Mouse (Mus musculus) hindbrain, embryonic 11.5 days (tissue): Measurements from ENCODE around the gene Hoxb7. TPM values are rescaled to one million over a fixed set of nuclear protein-coding genes. Genes with fewer than 3 reads are reported as not detected.
A peak's percentile ranks its signal among the peaks of the same experiment; 100 is the strongest.

Experiments
- ATAC-seq: fragments of 200-750 bp; cut with Nextera tagmentation; 2 replicates; pipeline ENCODE4 v1.8.0; 2017; ENCODE audit warnings: mild to moderate bottlenecking, moderate TSS enrichment, moderate library complexity; ENCODE audit not compliant: low FRiP score
- DNase-seq: peaks from one replicate; pipeline ENCODE4 v3.0.0-alpha.2; 2015; ENCODE audit warnings: low spot score
- H3K27ac ChIP-seq: fragments of 300-500 bp; sonication (generic); 2 replicates; pipeline ENCODE4 v1.5.1; 2014; ENCODE audit warnings: mild to moderate bottlenecking, low read depth, low read length
- H3K27me3 ChIP-seq: fragments of 300-500 bp; sonication (generic); 2 replicates; pipeline ENCODE4 v1.6.1; 2014; ENCODE audit warnings: mild to moderate bottlenecking, low read length, moderate library complexity, mixed read lengths; ENCODE audit not compliant: control insufficient read depth, insufficient read depth
- H3K36me3 ChIP-seq: fragments of 300-500 bp; sonication (generic); 2 replicates; pipeline ENCODE4 v1.6.1; 2014; ENCODE audit warnings: mild to moderate bottlenecking, low read length, moderate library complexity, mixed read lengths; ENCODE audit not compliant: control insufficient read depth, insufficient read depth
- H3K4me1 ChIP-seq: fragments of 300-500 bp; sonication (generic); replicated peaks from 2 replicates; pipeline ENCODE4 v1.6.1; 2014; ENCODE audit warnings: low read length, mixed read lengths; ENCODE audit not compliant: control insufficient read depth, insufficient read depth
- H3K4me2 ChIP-seq: fragments of 300-500 bp; sonication (generic); replicated peaks from 2 replicates; pipeline ENCODE4 v1.6.1; 2014; ENCODE audit warnings: mild to moderate bottlenecking, low read depth, low read length
- H3K4me3 ChIP-seq: fragments of 300-500 bp; sonication (generic); 2 replicates; pipeline ENCODE4 v1.5.1; 2014; ENCODE audit warnings: low read depth, low read length
- H3K9ac ChIP-seq: fragments of 300-500 bp; sonication (generic); 2 replicates; pipeline ENCODE4 v1.6.1; 2014; ENCODE audit warnings: low read depth, low read length
- H3K9me3 ChIP-seq: fragments of 300-500 bp; sonication (generic); 2 replicates; pipeline ENCODE4 v1.6.1; 2016; ENCODE audit warnings: low read length; ENCODE audit not compliant: control insufficient read depth
- WGBS: fragments of 180-500 bp; shearing (Covaris S2); extraction: QIAGEN DNeasy Blood & Tissue Kit; methylation state at CpG from one replicate; pipeline ENCODE4 v1.1.7; 2014; 5-methylcytosine and 5-hydroxymethylcytosine counted together
- polyA plus RNA-seq: library from polyadenylated mRNA; unstranded; fragments of >200 nt; fragmentation: Nextera tagmentation; extraction: Ambion mirVana; gene quantifications from 2 replicates; pipeline ENCODE4 v1.2.1, GENCODE M21; 2014

Hoxb7 gene
- polyA plus RNA-seq, 1 experiment from 2014 or later = 4.0 TPM

DNA sequence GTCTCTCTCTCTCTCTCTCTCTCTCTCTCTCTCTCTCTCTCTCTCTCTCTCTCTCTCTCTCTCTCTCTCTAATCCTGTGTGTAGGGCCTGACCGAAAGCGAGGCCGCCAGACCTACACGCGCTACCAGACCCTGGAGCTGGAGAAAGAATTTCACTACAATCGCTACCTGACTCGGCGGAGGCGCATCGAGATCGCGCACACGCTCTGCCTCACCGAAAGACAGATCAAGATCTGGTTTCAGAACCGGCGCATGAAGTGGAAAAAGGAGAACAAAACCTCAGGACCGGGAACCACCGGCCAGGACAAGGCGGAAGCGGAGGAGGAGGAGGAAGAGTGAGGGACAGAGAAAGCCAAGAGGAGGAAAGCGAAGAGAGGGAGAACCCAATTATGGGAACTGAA, 2.9 kb downstream of the Hoxb7 start:
- Histone ChIP-seq H3K9me3 (no peaks in the 10 kb centered on the region), H3K4me3 (no peak overlapping the region), H3K36me3 (no peaks in the 10 kb centered on the region), H3K27ac (no peak overlapping the region), H3K4me2 (no peak overlapping the region), H3K27me3 (peaks cover 94% of the 10 kb centered on the region), H3K4me1 (no peaks in the 10 kb centered on the region; the same call in none of the 2 replicates), H3K9ac (no peak overlapping the region)
- ATAC-seq (no peak), DNase-seq (no peak)
- WGBS = 3% methylated on average over 21 of the region's 21 CpGs

DNA sequence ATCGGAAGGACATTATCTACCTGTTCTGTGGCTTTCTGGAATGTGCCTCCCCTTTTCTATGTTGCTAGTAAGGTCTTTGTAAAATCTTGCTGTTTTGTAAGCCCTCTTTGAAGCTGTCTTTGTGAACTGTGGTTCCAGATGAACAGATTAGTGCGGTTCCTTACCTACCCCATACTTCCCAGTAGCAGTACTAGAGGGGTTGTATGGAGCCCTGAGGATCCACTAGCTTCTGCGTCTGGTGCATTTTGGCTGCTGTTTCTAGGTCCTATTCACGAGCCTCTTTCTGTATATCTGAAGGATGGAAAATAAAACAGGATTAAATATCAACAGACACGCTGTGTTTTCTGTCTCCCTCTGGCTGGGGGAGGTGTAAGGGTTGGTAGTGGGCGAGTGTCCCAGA, 3.4 kb downstream of the Hoxb7 start:
- Histone ChIP-seq H3K27ac (no peak overlapping the region), H3K4me1 (no peaks in the 10 kb centered on the region; the same call in none of the 2 replicates), H3K9me3 (no peaks in the 10 kb centered on the region), H3K4me2 (no peak overlapping the region), H3K36me3 (no peaks in the 10 kb centered on the region), H3K4me3 (no peak overlapping the region), H3K9ac (no peak overlapping the region), H3K27me3 (peaks cover 94% of the 10 kb centered on the region)
- DNase-seq (no peak), ATAC-seq (no peak)
- 12% methylated on average over 6 of the region's 6 CpGs for WGBS

DNA sequence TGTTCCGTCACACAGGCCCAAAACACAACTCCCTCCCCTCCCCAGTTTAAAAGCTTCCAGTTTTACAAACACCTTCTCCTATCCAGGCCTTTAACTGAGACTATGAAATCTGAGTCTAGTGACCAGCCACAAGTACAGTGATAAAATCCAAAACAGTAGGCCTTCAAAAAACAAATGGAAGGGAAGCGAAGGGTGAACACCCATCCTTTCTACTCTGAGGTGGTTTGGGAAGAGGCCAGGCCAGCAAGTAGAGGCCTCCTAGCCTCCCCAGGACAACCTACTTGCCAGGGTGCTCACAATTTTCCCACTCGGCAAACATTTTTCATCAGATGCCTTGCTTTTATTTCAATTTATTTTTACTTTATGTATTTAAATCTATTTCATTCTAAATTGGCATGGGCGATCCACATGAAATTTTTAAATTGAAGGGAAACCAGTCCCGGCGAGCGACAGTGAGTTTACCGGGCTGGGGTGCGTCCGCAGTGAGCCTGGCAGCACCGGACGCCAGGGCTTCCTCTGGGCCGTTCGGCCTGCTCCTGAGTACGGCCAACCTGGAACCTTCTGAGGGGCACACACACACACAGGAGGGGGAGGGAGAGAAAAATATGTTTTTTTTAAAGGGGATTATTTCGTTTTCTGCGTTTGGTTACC, 4.4 kb downstream of the Hoxb7 start:
- ATAC-seq (no peak), DNase-seq (no peak)
- Histone ChIP-seq H3K36me3 (no peaks in the 10 kb centered on the region), H3K9ac (no peak overlapping the region), H3K4me2 (no peak overlapping the region), H3K9me3 (no peaks in the 10 kb centered on the region), H3K27me3 (peaks cover 96% of the 10 kb centered on the region), H3K4me1 (no peaks in the 10 kb centered on the region; the same call in 1 of the 2 replicates), H3K27ac (no peak overlapping the region), H3K4me3 (no peak overlapping the region)
- 3% methylated on average over 17 of the region's 17 CpGs for WGBS

GRCm38 (mm10) chr11:96291681-96292564, 5.5 kb downstream of the Hoxb7 start, which contains the start of gene Hoxb6:
Gene Hoxb6 (plus strand): TSS chr11:96292476.
- Histone ChIP-seq H3K4me2 (no peak within 1 kb of the TSS), H3K36me3 (no peaks in the 10 kb centered on the region), H3K27me3 (peaks cover 97% of the 10 kb centered on the region), H3K27ac (no peak within 1 kb of the TSS), H3K4me1 (no peaks in the 10 kb centered on the region; the same call in 1 of the 2 replicates), H3K9ac (no peak within 1 kb of the TSS), H3K4me3 (peak within 1 kb of the TSS; percentile 16), H3K9me3 (no peaks in the 10 kb centered on the region)
- 3% methylated on average over 22 of the region's 22 CpGs for WGBS
- ATAC-seq (no peak), DNase-seq (no peak)

DNA sequence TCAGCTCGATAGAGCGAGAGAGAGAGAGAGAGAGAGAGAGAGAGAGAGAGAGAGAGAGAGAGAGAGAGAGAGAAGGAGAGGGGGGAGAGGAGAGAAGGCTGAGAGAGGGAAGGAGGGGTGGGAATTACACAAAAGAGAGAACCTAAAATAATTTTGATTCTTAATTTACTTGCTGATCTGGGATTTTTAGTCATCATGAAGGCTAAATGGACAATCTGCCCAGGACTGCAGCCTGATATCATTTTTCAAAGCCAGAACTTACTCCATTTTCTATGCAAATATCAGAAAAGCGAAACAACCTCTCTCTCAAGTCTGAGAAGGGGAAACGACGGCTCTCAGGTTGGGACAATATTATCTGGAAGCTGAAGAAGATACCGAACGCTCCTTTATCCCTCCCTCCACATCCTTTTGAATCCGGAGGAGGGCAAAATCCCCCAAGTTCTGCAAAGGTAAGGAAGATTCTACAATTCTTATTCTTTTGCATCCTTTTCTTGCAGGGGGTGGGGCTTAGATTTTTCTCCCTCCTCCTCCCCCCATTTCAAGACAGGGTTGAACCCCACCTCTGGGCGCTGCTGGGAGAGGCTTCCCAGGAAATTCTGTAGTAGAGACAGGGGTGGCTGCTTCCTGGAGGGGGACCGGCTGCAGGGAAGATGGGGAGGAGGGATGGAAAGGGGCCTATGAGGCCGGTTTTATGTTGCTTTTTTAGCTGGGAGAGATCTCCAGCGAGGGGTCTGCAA, 6.3 kb downstream of the Hoxb7 start:
- ATAC-seq (no peak), DNase-seq (no peak)
- Histone ChIP-seq H3K27ac (no peak overlapping the region), H3K9ac (no peak overlapping the region), H3K36me3 (no peaks in the 10 kb centered on the region), H3K4me1 (no peaks in the 10 kb centered on the region), H3K9me3 (no peaks in the 10 kb centered on the region), H3K27me3 (peaks cover 97% of the 10 kb centered on the region), H3K4me2 (no peak overlapping the region), H3K4me3 (peak overlapping the region; percentile 16)
- under 1% methylated on average over 12 of the region's 12 CpGs for WGBS

DNA sequence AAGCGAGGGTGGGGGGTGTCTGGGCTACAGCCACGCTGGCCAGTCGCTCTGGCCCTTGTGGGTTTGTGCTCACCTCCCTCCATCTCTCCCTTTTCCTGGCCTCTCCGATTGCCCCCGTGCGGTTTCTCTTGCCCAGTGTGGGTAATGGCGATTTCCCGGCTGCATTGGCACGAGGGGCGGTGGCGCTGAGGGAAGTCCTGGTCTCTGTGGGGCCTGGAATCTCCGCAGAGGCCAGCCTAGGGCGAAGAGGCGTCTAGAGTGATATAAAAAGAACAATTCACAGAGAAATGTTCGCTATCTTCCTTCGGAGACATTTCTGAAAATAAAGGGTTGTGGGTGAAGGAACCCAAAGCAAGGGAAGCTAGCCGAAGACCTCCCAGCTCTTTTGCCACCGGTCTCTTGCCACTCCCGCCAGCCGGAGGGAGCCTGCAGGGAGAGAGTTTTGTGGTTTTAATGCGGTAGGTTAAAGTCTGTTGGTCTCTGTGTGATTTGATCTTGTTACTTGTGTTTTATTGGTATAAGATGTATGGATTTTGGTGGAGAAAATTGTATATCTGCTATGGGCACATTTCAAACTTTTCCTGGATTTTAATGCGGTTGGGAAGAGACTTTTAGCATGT, 7.0 kb downstream of the Hoxb7 start:
- H3K9me3 ChIP-seq = no peaks in the 10 kb centered on the region
- H3K4me2 ChIP-seq = no peak overlapping the region
- no peak for ATAC-seq

DNA sequence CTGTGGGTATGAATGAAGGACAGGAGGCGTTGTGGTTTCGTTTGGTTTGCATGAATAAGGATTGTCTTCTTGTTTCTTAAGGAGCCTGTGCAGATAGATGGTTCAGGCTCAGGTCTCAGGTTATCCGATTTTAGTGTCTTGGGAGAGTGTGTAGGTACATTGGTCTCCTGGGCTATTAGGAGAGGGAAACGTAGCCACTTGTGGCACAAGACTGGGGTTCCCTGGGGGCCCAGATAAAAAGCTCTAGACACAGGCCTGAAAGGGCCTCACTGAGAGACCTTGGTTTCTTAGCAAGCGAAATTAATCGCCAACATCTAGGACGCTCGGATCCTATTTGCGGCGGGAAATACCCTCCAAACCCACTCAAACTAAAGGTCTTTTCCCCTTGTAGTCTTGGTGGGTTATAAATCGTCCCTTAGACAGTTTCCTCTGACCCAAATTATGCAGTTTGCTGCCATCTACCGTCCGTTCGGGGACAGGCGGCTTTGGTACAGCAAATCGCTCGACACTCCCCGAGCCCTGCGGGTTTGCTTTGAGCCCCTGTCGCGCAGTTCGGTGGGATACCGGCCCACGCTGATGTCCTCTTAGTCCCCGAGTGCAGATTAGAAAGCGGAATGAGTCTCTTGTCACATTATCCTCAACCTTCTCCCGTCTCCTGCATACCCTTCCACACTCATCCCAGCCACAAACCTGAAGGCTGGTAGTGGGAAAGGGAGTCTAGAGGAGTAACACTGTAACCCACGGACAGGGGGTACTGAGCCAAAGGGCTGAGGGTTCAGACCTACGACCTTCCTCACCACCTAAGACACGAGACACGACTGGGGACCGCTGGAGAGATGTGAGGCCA, 8.0 kb downstream of the Hoxb7 start:
- Histone ChIP-seq H3K4me2 (no peak overlapping the region), H3K4me1 (no peaks in the 10 kb centered on the region), H3K9ac (no peak overlapping the region), H3K36me3 (no peaks in the 10 kb centered on the region), H3K9me3 (no peaks in the 10 kb centered on the region), H3K27me3 (peaks cover 96% of the 10 kb centered on the region), H3K27ac (no peak overlapping the region), H3K4me3 (peak overlapping the region; percentile 8; the same call in 1 of the 2 replicates)
- DNase-seq (peak; percentile 91), ATAC-seq (no peak)
- WGBS = 1% methylated on average over 32 of the region's 32 CpGs

More for the DNA sequence above, 7.0 kb downstream of the Hoxb7 start:
- Histone ChIP-seq H3K9ac (peak overlapping the region; percentile 41; the same call in 1 of the 2 replicates), H3K4me1 (no peaks in the 10 kb centered on the region), H3K27me3 (peaks cover 97% of the 10 kb centered on the region), H3K27ac (no peak overlapping the region), H3K4me3 (peak overlapping the region; percentile 16), H3K36me3 (no peaks in the 10 kb centered on the region)
- under 1% methylated on average over 22 of the region's 22 CpGs for WGBS
- DNase-seq = no peak
